15 mouse cellular contexts compared by ENCODE assay signal in genomic region chrX:58032622-58033021, GRCm38 (mm10). TPM values are rescaled to one million over a fixed set of nuclear protein-coding genes. Genes with fewer than 3 reads are reported as not detected.
DNase-seq lines count a peak whose midpoint lies in the region; ATAC-seq and TF ChIP-seq lines count a peak whose summit lies in the region.
"Had no signal": no experiment of that assay in that cellular context is flagged by ENCODE, and none has a peak within 500 bp of the region (broad histone marks: within the 10 kb centered on the region; RNA-seq: fewer than 3 reads in every experiment).

No protein-coding gene starts in this region.

- ATAC-seq in embryonic facial prominence, embryonic 14.5 days (ENCODE audit: low read depth) = no peak
- no peak for ATAC-seq in hindbrain, embryonic 14.5 days (ENCODE audit: low FRiP score)
- ATAC-seq in midbrain, embryonic 13.5 days = no peak

- H3K9me3 ChIP-seq in E14TG2a.4 (ENCODE audit: low read length) = no peaks in the 10 kb centered on the region
- H3K9me3 ChIP-seq in embryonic facial prominence, embryonic 14.5 days (ENCODE audit: control insufficient read depth, low read length) = no peaks in the 10 kb centered on the region
- H3K9me3 ChIP-seq in hindbrain, embryonic 14.5 days (ENCODE audit: control insufficient read depth, low read length) = no peaks in the 10 kb centered on the region
- no peaks in the 10 kb centered on the region for H3K9me3 ChIP-seq in midbrain, embryonic 13.5 days
- H3K9me3 ChIP-seq: liver, embryonic 13.5 days had no signal

- TF ChIP-seq CTCF in E14TG2a.4 (conservative IDR thresholded peaks at IDR 0.05; ENCODE audit: low read length) = no peak
- TF ChIP-seq CTCF in lung, adult 2 months (IDR thresholded peaks at IDR 0.05; ENCODE audit: insufficient read depth, low read length) = no peak

- whole genome bisulfite sequencing in embryonic facial prominence, embryonic 14.5 days = 15% methylated on average over 7 of the region's 7 CpGs
- WGBS in hindbrain, embryonic 14.5 days = 15% methylated on average over 7 of the region's 7 CpGs
- 28% methylated on average over 7 of the region's 7 CpGs for WGBS in midbrain, embryonic 13.5 days
- WGBS in lung, adult 2 months = 19% methylated on average over 7 of the region's 7 CpGs

- peak overlapping the region; percentile 88 for H3K4me3 ChIP-seq in E14TG2a.4 (replicated peaks; ENCODE audit: low read length)
- peak overlapping the region; percentile 36; the same call in 1 of the 2 replicates for H3K4me3 ChIP-seq in embryonic facial prominence, embryonic 14.5 days (ENCODE audit: low read depth, low read length)
- peak overlapping the region; percentile 43 for H3K4me3 ChIP-seq in hindbrain, embryonic 14.5 days (replicated peaks; ENCODE audit: low read length)
- H3K4me3 ChIP-seq in midbrain, embryonic 13.5 days (replicated peaks) = peak overlapping the region; percentile 57
- no peak overlapping the region for H3K4me3 ChIP-seq in lung, adult 2 months (replicated peaks; ENCODE audit: extremely low read depth, low read depth, low read length)
- H3K4me3 ChIP-seq: erythroblast, embryonic 14.5 days; liver, embryonic 13.5 days had no signal

- no peak overlapping the region for H3K9ac ChIP-seq in embryonic facial prominence, embryonic 14.5 days (ENCODE audit: low read depth, low read length)
- peak overlapping the region; percentile 64 for H3K9ac ChIP-seq in hindbrain, embryonic 14.5 days
- H3K9ac ChIP-seq in midbrain, embryonic 13.5 days (replicated peaks) = peak overlapping the region; percentile 80
- H3K9ac ChIP-seq: liver, embryonic 13.5 days had no signal

- peaks cover 39% of the 10 kb centered on the region for H3K36me3 ChIP-seq in E14TG2a.4 (ENCODE audit: insufficient read depth, low read length)
- no peaks in the 10 kb centered on the region for H3K36me3 ChIP-seq in embryonic facial prominence, embryonic 14.5 days (ENCODE audit: control insufficient read depth, insufficient read depth, low read length)
- H3K36me3 ChIP-seq in hindbrain, embryonic 14.5 days (replicated peaks; ENCODE audit: control insufficient read depth, insufficient read depth) = no peaks in the 10 kb centered on the region
- H3K36me3 ChIP-seq in midbrain, embryonic 13.5 days = no peaks in the 10 kb centered on the region
- H3K36me3 ChIP-seq: liver, embryonic 13.5 days had no signal

- no peak for DNase-seq in embryonic facial prominence, embryonic 14.5 days (ENCODE audit: low spot score)
- no peak for DNase-seq in hindbrain, embryonic 14.5 days (ENCODE audit: low spot score)
- no peak for DNase-seq in lung, adult 2 months
- DNase-seq in yolk sac, embryonic 10.5 days (ENCODE audit: low spot score) = no peak
- DNase-seq in right cerebral cortex, adult 18-20 months = no peak
- DNase-seq: gastrocnemius, postnatal 36 days; liver, embryonic 13.5 days; spleen, adult 18-20 months; thymus, adult 2 months had no signal

- TF ChIP-seq POLR2A in lung, adult 2 months (IDR thresholded peaks at IDR 0.05; ENCODE audit: borderline replicate concordance, extremely low read depth, low read depth, low read length) = no peak

- H3K27ac ChIP-seq in embryonic facial prominence, embryonic 14.5 days (replicated peaks; ENCODE audit: low read depth, low read length) = no peak overlapping the region
- peak overlapping the region; percentile 80 for H3K27ac ChIP-seq in hindbrain, embryonic 14.5 days
- peak overlapping the region; percentile 87 for H3K27ac ChIP-seq in midbrain, embryonic 13.5 days
- H3K27ac ChIP-seq: liver, embryonic 13.5 days; macrophage had no signal

- no peak overlapping the region for H3K4me2 ChIP-seq in embryonic facial prominence, embryonic 14.5 days (ENCODE audit: low read depth, low read length)
- H3K4me2 ChIP-seq in hindbrain, embryonic 14.5 days (replicated peaks) = peak overlapping the region; percentile 53
- peak overlapping the region; percentile 55 for H3K4me2 ChIP-seq in midbrain, embryonic 13.5 days (replicated peaks)
- H3K4me2 ChIP-seq: liver, embryonic 13.5 days had no signal

- peaks cover 29% of the 10 kb centered on the region for H3K4me1 ChIP-seq in E14TG2a.4 (replicated peaks; ENCODE audit: low read depth, low read length)
- no peaks in the 10 kb centered on the region for H3K4me1 ChIP-seq in embryonic facial prominence, embryonic 14.5 days (ENCODE audit: control insufficient read depth, insufficient read depth, low read length)
- H3K4me1 ChIP-seq in hindbrain, embryonic 14.5 days (replicated peaks; ENCODE audit: control insufficient read depth, insufficient read depth, low read length) = no peaks in the 10 kb centered on the region
- H3K4me1 ChIP-seq in midbrain, embryonic 13.5 days (replicated peaks) = no peaks in the 10 kb centered on the region
- H3K4me1 ChIP-seq in lung, adult 2 months (ENCODE audit: control insufficient read depth, insufficient read depth, low read length) = peaks cover 2% of the 10 kb centered on the region
- H3K4me1 ChIP-seq: liver, embryonic 13.5 days had no signal

- H3K27me3 ChIP-seq in E14TG2a.4 (ENCODE audit: insufficient read depth, low read length) = no peaks in the 10 kb centered on the region
- H3K27me3 ChIP-seq in embryonic facial prominence, embryonic 14.5 days (replicated peaks; ENCODE audit: control insufficient read depth, insufficient read depth, low read length) = peaks cover 79% of the 10 kb centered on the region
- H3K27me3 ChIP-seq in hindbrain, embryonic 14.5 days (ENCODE audit: control insufficient read depth, insufficient read depth, low read length) = peaks cover 23% of the 10 kb centered on the region
- H3K27me3 ChIP-seq in midbrain, embryonic 13.5 days = peaks cover 5% of the 10 kb centered on the region; the same call in 1 of the 2 replicates

RNA-seq across cellular contexts. Expression of gene Zic3, which starts 10.1 kb away (rescaled TPM):
- 3.3 and 3.5 TPM in 2 replicates for polyA plus RNA-seq in embryonic facial prominence, embryonic 14.5 days (2014; fragmentation: Nextera tagmentation; extraction: Ambion mirVana)
- polyA plus RNA-seq in hindbrain, embryonic 14.5 days (2014; fragmentation: Nextera tagmentation; extraction: Ambion mirVana) = 17.1 and 18.9 TPM in 2 replicates
- 31.7 and 32.7 TPM in 2 replicates for polyA plus RNA-seq in midbrain, embryonic 13.5 days (2015; fragmentation: Nextera tagmentation; extraction: Ambion mirVana)
- not detected in 2 replicates for polyA plus RNA-seq in lung, adult 2 months (2012; rRNA removed)
- polyA plus RNA-seq: erythroblast, embryonic 14.5 days; heart, postnatal 0 days; kidney, adult 2 months; liver, embryonic 13.5 days; macrophage; thymus, adult 2 months had no signal
